Mouse (Mus musculus) midbrain, postnatal 0 days (tissue): ENCODE data around the gene Ndufa4l2. TPM values are rescaled to one million over a fixed set of nuclear protein-coding genes. Genes with fewer than 3 reads are reported as not detected.

Experiments
- ATAC-seq: fragments of 200-750 bp; cut with Nextera tagmentation; 2 replicates; pipeline ENCODE4 v1.8.0; 2017; ENCODE audit warnings: moderate number of reproducible peaks, mild to moderate bottlenecking, moderate TSS enrichment, moderate library complexity; ENCODE audit not compliant: low FRiP score
- DNase-seq: peaks from one replicate; pipeline ENCODE4 v3.0.0-alpha.2; 2015; ENCODE audit warnings: low spot score
- H3K27ac ChIP-seq: fragments of 300-500 bp; sonication (generic); 2 replicates; pipeline ENCODE4 v1.5.1; 2014; ENCODE audit warnings: low read depth, mild to moderate bottlenecking, low read length, mixed read lengths
- H3K27me3 ChIP-seq: fragments of 300-500 bp; sonication (generic); 2 replicates; pipeline ENCODE4 v1.6.1; 2014; ENCODE audit warnings: low read length, control low read depth, mixed read lengths; ENCODE audit not compliant: insufficient read depth
- H3K36me3 ChIP-seq: fragments of 300-500 bp; sonication (generic); 2 replicates; pipeline ENCODE4 v1.6.1; 2014; ENCODE audit warnings: low read length, control low read depth, mixed read lengths; ENCODE audit not compliant: insufficient read depth
- H3K4me1 ChIP-seq: fragments of 300-500 bp; sonication (generic); 2 replicates; pipeline ENCODE4 v1.6.1; 2014; ENCODE audit warnings: mild to moderate bottlenecking, control low read depth, antibody characterized with exemption, low read length, mixed read lengths; ENCODE audit not compliant: insufficient read depth
- H3K4me2 ChIP-seq: fragments of 300-500 bp; sonication (generic); 2 replicates; pipeline ENCODE4 v1.6.1; 2014; ENCODE audit warnings: low read depth, mild to moderate bottlenecking, low read length, mixed read lengths; ENCODE audit not compliant: poor library complexity, severe bottlenecking
- H3K4me3 ChIP-seq: fragments of 300-500 bp; sonication (generic); 2 replicates; pipeline ENCODE4 v1.5.1; 2014; ENCODE audit warnings: low read depth, mild to moderate bottlenecking, low read length, moderate library complexity
- H3K9ac ChIP-seq: fragments of 300-500 bp; sonication (generic); replicated peaks from 2 replicates; pipeline ENCODE4 v1.6.1; 2014; ENCODE audit warnings: mild to moderate bottlenecking, low read length, moderate library complexity, mixed read lengths; ENCODE audit not compliant: poor library complexity, severe bottlenecking
- H3K9me3 ChIP-seq: fragments of 300-500 bp; sonication (generic); 2 replicates; pipeline ENCODE4 v1.6.1; 2016; ENCODE audit warnings: low read length, control low read depth
- CTCF ChIP-seq: IDR thresholded peaks from 2 replicates; pipeline ENCODE4 v1.5.1; 2016; ENCODE audit warnings: antibody characterized with exemption, mild to moderate bottlenecking
- WGBS: fragments of 180-500 bp; shearing (Covaris S2); extraction: QIAGEN DNeasy Blood & Tissue Kit; methylation state at CpG from one replicate; pipeline ENCODE4 v1.1.7; 2014; 5-methylcytosine and 5-hydroxymethylcytosine counted together
- polyA plus RNA-seq: library from polyadenylated mRNA; unstranded; fragments of >200 nt; fragmentation: Nextera tagmentation; extraction: Ambion mirVana; gene quantifications from 2 replicates; pipeline ENCODE4 v1.2.1, GENCODE M21; 2015
- total RNA-seq: library from RNA; depleted of rRNA; stranded (reverse); fragments of >200 nt; gene quantifications from 2 replicates; pipeline ENCODE4 v1.2.3, GENCODE M21; 2014

Gene Ndufa4l2
- total and polyA plus RNA-seq, 2 experiments from 2014 or later = 16.6 to 18.7 TPM

- Histone ChIP-seq H3K27ac (peak overlapping the region; percentile 38; the same call in 1 of the 2 replicates), H3K4me2 (peak overlapping the region; percentile 91), H3K4me1 (peaks cover 11% of the 10 kb centered on the region; the same call in 1 of the 2 replicates), H3K36me3 (peaks cover 18% of the 10 kb centered on the region), H3K27me3 (0 out of 2 replicates have a peak, but pooled peaks cover 10% of the 10 kb centered on the region), H3K4me3 (peak overlapping the region; percentile 59), H3K9ac (peak overlapping the region; percentile 60; the same call in 1 of the 2 replicates), H3K9me3 (no peaks in the 10 kb centered on the region)
- ATAC-seq (0 out of 2 replicates have a peak, but pooled peaks have one; percentile 2), DNase-seq (no peak)
- no peak for TF ChIP-seq CTCF
- 3% methylated on average over 26 of the region's 30 CpGs for WGBS
Measured at GRCm38 (mm10) chr10:127534929-127535384, 20.2 kb downstream of the Ndufa4l2 start.

- Histone ChIP-seq H3K9ac (no peak overlapping the region), H3K27me3 (0 out of 2 replicates have a peak, but pooled peaks cover 4% of the 10 kb centered on the region), H3K9me3 (no peaks in the 10 kb centered on the region), H3K4me2 (peak overlapping the region; percentile 12; the same call in 1 of the 2 replicates), H3K27ac (no peak overlapping the region), H3K4me3 (no peak overlapping the region), H3K36me3 (peaks cover 34% of the 10 kb centered on the region), H3K4me1 (peaks cover 7% of the 10 kb centered on the region; the same call in 1 of the 2 replicates)
- peak; percentile 87 for DNase-seq
- peak; percentile 70 for TF ChIP-seq CTCF
- no peak for ATAC-seq
- 14% methylated on average over 8 of the region's 8 CpGs for WGBS
Measured at GRCm38 (mm10) chr10:127536586-127537314, 22.0 kb downstream of the Ndufa4l2 start.

- ATAC-seq (no peak), DNase-seq (peak; percentile 88)
- Histone ChIP-seq H3K4me1 (peaks cover 7% of the 10 kb centered on the region; the same call in 1 of the 2 replicates), H3K36me3 (peaks cover 46% of the 10 kb centered on the region), H3K27me3 (0 out of 2 replicates have a peak, but pooled peaks cover 4% of the 10 kb centered on the region), H3K27ac (peak overlapping the region; percentile 32; the same call in 1 of the 2 replicates), H3K9me3 (no peaks in the 10 kb centered on the region), H3K4me3 (no peak overlapping the region), H3K4me2 (no peak overlapping the region), H3K9ac (no peak overlapping the region)
- TF ChIP-seq CTCF = peak; percentile 95
- 22% methylated on average over 7 of the region's 7 CpGs for WGBS
Measured at GRCm38 (mm10) chr10:127537854-127538583, 23.3 kb downstream of the Ndufa4l2 start.

GRCm38 (mm10) chr10:127541510-127541909, 26.7 kb downstream of the Ndufa4l2 start:
- Histone ChIP-seq H3K4me3 (no peak overlapping the region), H3K9me3 (no peaks in the 10 kb centered on the region), H3K4me1 (peaks cover 1% of the 10 kb centered on the region; the same call in 1 of the 2 replicates), H3K27me3 (no peaks in the 10 kb centered on the region), H3K36me3 (peaks cover 77% of the 10 kb centered on the region), H3K9ac (no peak overlapping the region), H3K27ac (no peak overlapping the region), H3K4me2 (no peak overlapping the region)
- no peak for TF ChIP-seq CTCF
- DNase-seq (no peak), ATAC-seq (no peak)
- 96% methylated on average over 8 of the region's 8 CpGs for WGBS

- DNase-seq = no peak
- peaks cover 83% of the 10 kb centered on the region for H3K36me3 ChIP-seq
- ATAC-seq = 0 out of 2 replicates have a peak, but pooled peaks have one; percentile 7
- no peak overlapping the region for H3K4me2 ChIP-seq
- H3K9me3 ChIP-seq = no peaks in the 10 kb centered on the region
- H3K4me1 ChIP-seq = no peaks in the 10 kb centered on the region
- no peak overlapping the region for H3K9ac ChIP-seq
- H3K4me3 ChIP-seq = no peak overlapping the region
- H3K27me3 ChIP-seq = no peaks in the 10 kb centered on the region
- 41% methylated on average over 13 of the region's 13 CpGs for WGBS
- no peak for TF ChIP-seq CTCF
- H3K27ac ChIP-seq = no peak overlapping the region
Measured at GRCm38 (mm10) chr10:127542084-127542483, 27.3 kb downstream of the Ndufa4l2 start.
